Mouse (Mus musculus) urinary bladder, adult 2 months (tissue): Measurements from ENCODE around the gene Olfr1215. TPM values are rescaled to one million over a fixed set of nuclear protein-coding genes. Genes with fewer than 3 reads are reported as not detected.
"Not testable (repeated sequence)": the region's sequence is repeated elsewhere in the genome, so short reads cannot be mapped to it uniquely, and the experiment has no call there.

Source experiments
- DNase-seq: peaks from one replicate; pipeline ENCODE4 v3.0.0; 2022; ENCODE audit warnings: low spot score
- polyA plus RNA-seq: library from polyadenylated mRNA; depleted of rRNA; stranded (reverse); fragments of >200 nt; gene quantifications from 2 replicates; pipeline ENCODE4 v1.2.3, GENCODE M21; 2012; rRNA removed

Gene Olfr1215
- polyA plus RNA-seq: not detected in 2 replicates

DNA sequence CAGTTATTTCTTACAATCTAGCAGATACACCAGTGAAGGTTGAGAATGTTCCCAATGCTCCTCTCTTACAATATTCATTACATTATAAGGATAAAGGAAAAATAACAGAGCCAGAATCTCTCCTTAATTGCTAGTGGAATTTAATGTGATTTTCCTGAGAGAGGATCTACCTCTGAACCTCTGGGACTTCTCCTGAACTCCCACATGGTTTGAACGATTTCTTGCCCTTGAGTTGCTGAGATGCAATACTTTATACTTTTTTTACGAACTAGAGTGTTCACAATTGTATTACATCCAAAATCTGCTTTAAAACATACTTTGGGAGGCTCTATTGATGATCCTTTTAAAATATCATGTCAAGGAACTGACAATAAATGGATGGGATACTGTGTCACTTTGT is at the start of gene Olfr1215:
TSS of gene Olfr1215 (minus strand) at position 101 of the 400 bp plus-strand sequence.
- DNase-seq: no peak

DNA sequence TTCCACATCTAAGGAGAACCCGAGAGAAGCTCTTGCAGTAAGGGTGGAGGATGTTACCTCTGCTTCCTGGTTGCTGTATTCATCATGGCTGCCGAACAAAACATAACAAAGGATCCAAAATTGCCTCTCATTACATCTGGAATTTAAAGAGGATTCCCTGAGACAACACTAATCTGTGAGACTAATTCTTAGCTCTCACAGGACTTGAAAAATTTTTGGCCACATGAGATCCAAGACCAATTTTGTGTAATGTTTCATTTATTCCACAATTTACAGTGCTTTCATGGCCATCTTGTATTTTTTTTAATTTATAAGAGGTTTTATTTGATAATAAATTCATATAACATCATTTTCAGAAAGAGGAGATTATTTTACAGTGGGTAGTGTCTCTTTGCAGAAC is 25.2 kb upstream of the Olfr1215 start, which contains the start of gene Olfr1217:
TSS of gene Olfr1217 (minus strand) at position 101 of the 400 bp plus-strand sequence.
- no peak for DNase-seq

DNA sequence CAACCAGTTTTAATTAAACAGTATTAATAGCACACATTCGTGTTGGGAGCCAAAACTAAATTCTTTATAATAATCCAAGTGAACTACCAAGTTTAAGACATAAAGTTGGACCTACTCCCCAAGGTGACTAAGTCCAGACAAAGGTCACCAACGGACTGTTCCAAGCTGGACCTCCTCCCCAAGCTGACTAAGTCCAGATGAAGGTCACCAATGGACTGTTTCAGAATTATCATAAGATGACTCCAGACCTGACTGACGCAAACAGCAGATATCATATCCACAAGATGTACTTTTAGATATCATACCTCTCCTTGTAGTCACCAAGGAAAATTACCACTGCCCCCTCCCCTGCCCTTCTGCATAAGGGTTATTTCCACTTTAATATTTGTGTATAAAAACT is 14.7 kb upstream of the Olfr1215 start:
- not testable (repeated sequence) for DNase-seq

DNA sequence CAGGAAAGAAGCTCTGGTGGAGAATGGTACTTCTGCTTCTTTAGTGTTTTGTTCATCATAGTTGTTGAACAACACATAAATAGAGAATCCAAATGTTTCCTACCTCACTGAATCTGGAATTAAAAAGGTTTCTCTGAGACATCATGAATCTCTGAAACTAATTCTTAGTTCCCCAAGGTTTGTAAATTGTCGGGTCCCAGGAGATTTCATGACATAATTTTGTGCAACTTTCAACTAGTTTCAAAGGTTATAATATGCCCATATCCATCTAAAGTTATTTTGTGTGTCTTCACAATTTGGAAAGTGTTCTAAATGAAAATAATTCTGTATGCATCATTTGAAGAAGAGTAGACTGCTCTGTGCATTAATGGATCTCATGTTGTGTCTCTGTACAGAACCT is 11.5 kb upstream of the Olfr1215 start, which contains the start of gene Olfr1216:
TSS of gene Olfr1216 (minus strand) at position 101 of the 400 bp plus-strand sequence.
- no peak for DNase-seq

DNA sequence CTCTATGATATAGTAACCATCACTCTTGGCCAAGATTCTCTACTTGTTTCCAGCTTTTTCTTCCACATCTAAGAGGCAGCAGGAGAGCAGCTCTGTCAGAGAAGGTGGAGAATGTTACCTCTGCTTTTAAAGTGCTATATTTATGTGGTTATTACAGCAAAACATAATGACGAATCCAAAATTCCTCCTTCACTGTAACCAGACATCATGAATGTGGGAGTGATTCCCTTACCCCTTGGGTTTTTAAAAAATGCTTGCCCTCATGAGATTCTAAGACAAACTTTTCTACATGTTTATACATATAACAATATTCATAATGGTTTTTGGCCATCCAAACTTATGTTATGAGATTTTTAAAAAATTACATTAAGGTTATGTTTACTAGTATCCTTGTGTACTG is 14.2 kb downstream of the Olfr1215 start, which contains the start of gene Olfr1214:
TSS of gene Olfr1214 (minus strand) at position 101 of the 400 bp plus-strand sequence.
- no peak for DNase-seq

DNA sequence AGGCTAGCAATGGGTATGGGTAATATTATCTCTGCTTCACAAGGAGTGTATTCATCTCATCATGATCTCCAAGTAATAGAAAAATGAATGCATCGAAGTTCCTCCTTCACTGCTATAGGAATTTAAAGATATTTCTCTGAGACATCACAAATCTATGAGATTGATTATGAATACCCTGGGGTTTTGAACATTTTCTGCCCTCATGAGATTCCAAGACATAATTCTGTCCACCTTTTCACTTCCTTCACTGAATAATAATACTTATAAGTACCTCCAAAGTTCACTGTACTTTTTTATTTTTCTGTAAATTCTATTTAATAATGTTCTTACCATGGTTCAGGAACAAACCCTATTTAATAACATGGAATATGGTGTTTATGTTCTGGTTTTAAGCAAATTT is 26.6 kb downstream of the Olfr1215 start, which contains the start of gene Gm13762:
TSS of gene Gm13762 (minus strand) at position 101 of the 400 bp plus-strand sequence.
- no peak for DNase-seq

DNA sequence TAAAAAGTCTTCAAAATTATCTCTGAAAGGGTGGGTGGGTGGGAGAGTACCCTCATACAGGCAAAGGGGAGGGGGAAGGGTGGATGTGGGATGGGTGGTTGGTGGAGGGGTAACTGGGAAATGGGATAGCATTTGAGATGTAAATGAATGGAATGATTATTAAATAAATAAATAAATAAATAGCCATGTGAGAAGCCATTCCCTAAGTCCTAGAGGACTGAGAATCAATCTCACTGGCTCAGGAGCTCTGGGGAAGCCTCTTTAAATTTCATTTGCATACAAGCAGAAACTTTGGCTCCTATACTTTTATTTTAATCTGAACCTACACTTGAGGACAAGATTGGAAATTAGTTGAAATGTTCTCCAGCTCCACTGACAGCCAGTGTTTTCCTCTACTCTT is 53.1 kb downstream of the Olfr1215 start, which contains the start of gene Olfr1212:
TSS of gene Olfr1212 (plus strand) at position 301 of the 400 bp plus-strand sequence.
- no peak for DNase-seq

Other genes starting within 250 kb of the Olfr1215 start
- gene Olfr1199, start 246.5 kb downstream of the Olfr1215 start, polyA plus RNA-seq: not detected in 2 replicates
- not detected in 2 replicates for gene Olfr1200, start 236.5 kb downstream of the Olfr1215 start, polyA plus RNA-seq
- not detected in 2 replicates for gene Olfr1201, start 213.9 kb downstream of the Olfr1215 start, polyA plus RNA-seq
- gene Olfr1202, start 192.5 kb downstream of the Olfr1215 start, polyA plus RNA-seq: not detected in 2 replicates
- gene Olfr1205, start 177.2 kb downstream of the Olfr1215 start, polyA plus RNA-seq: not detected in 2 replicates
- not detected in 2 replicates for gene Olfr1204, start 157.7 kb downstream of the Olfr1215 start, polyA plus RNA-seq
- gene Olfr1206, start 143.7 kb downstream of the Olfr1215 start, polyA plus RNA-seq: not detected in 2 replicates
- not detected in 2 replicates for gene Olfr1208, start 104.7 kb downstream of the Olfr1215 start, polyA plus RNA-seq
- gene Olfr1209, start 91.8 kb downstream of the Olfr1215 start, polyA plus RNA-seq: not detected in 2 replicates
- not detected in 2 replicates for gene Olfr1211, start 68.9 kb downstream of the Olfr1215 start, polyA plus RNA-seq
- gene Olfr1212, start 53.0 kb downstream of the Olfr1215 start, polyA plus RNA-seq: not detected in 2 replicates
- not detected in 2 replicates for gene Gm13762, start 26.7 kb downstream of the Olfr1215 start, polyA plus RNA-seq
- gene Olfr1214, start 14.3 kb downstream of the Olfr1215 start, polyA plus RNA-seq: not detected in 2 replicates
- not detected in 2 replicates for gene Olfr1216, start 11.4 kb upstream of the Olfr1215 start, polyA plus RNA-seq
- gene Olfr1217, start 25.1 kb upstream of the Olfr1215 start, polyA plus RNA-seq: not detected in 2 replicates
- gene Olfr1218, start 54.2 kb upstream of the Olfr1215 start, polyA plus RNA-seq: not detected in 2 replicates
- not detected in 2 replicates for gene Olfr1219, start 76.5 kb upstream of the Olfr1215 start, polyA plus RNA-seq
- not detected in 2 replicates for gene Olfr1220, start 99.9 kb upstream of the Olfr1215 start, polyA plus RNA-seq
- gene Olfr1221, start 110.3 kb upstream of the Olfr1215 start, polyA plus RNA-seq: not detected in 2 replicates
- gene Olfr1222, start 126.1 kb upstream of the Olfr1215 start, polyA plus RNA-seq: not detected in 2 replicates
- not detected in 2 replicates for gene Olfr1223, start 144.6 kb upstream of the Olfr1215 start, polyA plus RNA-seq
- gene Olfr1224-ps1, start 157.1 kb upstream of the Olfr1215 start, polyA plus RNA-seq: not detected in 2 replicates
- not detected in 2 replicates for gene Olfr1225, start 167.7 kb upstream of the Olfr1215 start, polyA plus RNA-seq
- gene Olfr1226, start 193.1 kb upstream of the Olfr1215 start, polyA plus RNA-seq: not detected in 2 replicates
- not detected in 2 replicates for gene Olfr1228, start 247.1 kb upstream of the Olfr1215 start, polyA plus RNA-seq